Mouse (Mus musculus) myocyte (in vitro differentiated cells): ENCODE measurements around the gene Ube2l6. TPM values are rescaled to one million over a fixed set of nuclear protein-coding genes. Genes with fewer than 3 reads are reported as not detected.

Experiments used
- H3K27me3 ChIP-seq: one replicate; pipeline ENCODE4 v1.6.1; 2011; ENCODE audit not compliant: control insufficient read depth, insufficient read depth, insufficient read length
- H3K36me3 ChIP-seq: one replicate; pipeline ENCODE4 v1.6.1; 2011; ENCODE audit not compliant: control insufficient read depth, insufficient read depth
- H3K4me2 ChIP-seq: one replicate; pipeline ENCODE4 v1.6.1; 2011; ENCODE audit warnings: low read depth, control low read depth
- H3K4me3 ChIP-seq: one replicate; pipeline ENCODE4 v1.5.1; 2011; ENCODE audit warnings: mild to moderate bottlenecking, control low read depth, moderate library complexity
- H3K79me2 ChIP-seq: one replicate; pipeline ENCODE4 v1.6.1; 2011; ENCODE audit not compliant: control insufficient read depth, insufficient read depth
- H3ac ChIP-seq: one replicate; pipeline ENCODE4 v1.6.1; 2011; ENCODE audit not compliant: control insufficient read depth, insufficient read length
- CEBPB ChIP-seq: IDR thresholded peaks from 2 replicates; pipeline ENCODE4 v1.6.1; 2011; ENCODE audit warnings: mild to moderate bottlenecking, moderate library complexity; ENCODE audit not compliant: poor library complexity, insufficient read depth, severe bottlenecking
- E2F4 ChIP-seq: IDR thresholded peaks from one replicate; pipeline ENCODE4 v1.6.1; 2011; ENCODE audit warnings: mild to moderate bottlenecking, control low read depth, moderate library complexity; ENCODE audit not compliant: insufficient read depth
- MAX ChIP-seq: IDR thresholded peaks from one replicate; pipeline ENCODE4 v1.6.1; 2011; ENCODE audit warnings: low read depth, mild to moderate bottlenecking, control low read depth
- MYOD1 ChIP-seq, 3 experiments: IDR thresholded peaks; one replicate each; pipeline ENCODE4 v1.6.1; 2011; ENCODE audit warnings: control low read depth in 2 of 3, low read depth in 2 of 3, mild to moderate bottlenecking in 2 of 3, moderate library complexity in 1 of 3; ENCODE audit not compliant: insufficient read length in 2 of 3, control insufficient read depth in 1 of 3
- MYOG ChIP-seq, 3 experiments: IDR thresholded peaks; one replicate each; pipeline ENCODE4 v1.6.1; 2011; ENCODE audit warnings: control low read depth in 2 of 3, low read depth in 2 of 3, mild to moderate bottlenecking in 2 of 3; ENCODE audit not compliant: insufficient read length in 2 of 3, control insufficient read depth in 1 of 3, insufficient read depth in 1 of 3
- POLR2A ChIP-seq: IDR thresholded peaks from one replicate; pipeline ENCODE4 v1.6.1; 2011; ENCODE audit warnings: low read depth, mild to moderate bottlenecking, control low read depth, moderate library complexity; ENCODE audit not compliant: insufficient read length
- POLR2AphosphoS2 ChIP-seq: IDR thresholded peaks from one replicate; pipeline ENCODE4 v1.6.1; 2011; ENCODE audit warnings: low read depth, control low read depth; ENCODE audit not compliant: insufficient read length
- REST ChIP-seq: IDR thresholded peaks from one replicate; pipeline ENCODE4 v1.6.1; 2011; ENCODE audit warnings: mild to moderate bottlenecking, control low read depth, moderate library complexity; ENCODE audit not compliant: insufficient read depth, insufficient read length
- SRF ChIP-seq: IDR thresholded peaks from one replicate; pipeline ENCODE4 v1.6.1; 2011; ENCODE audit warnings: low read depth; ENCODE audit not compliant: control insufficient read depth, insufficient read length
- TCF12 ChIP-seq: IDR thresholded peaks from one replicate; pipeline ENCODE4 v1.6.1; 2011; ENCODE audit warnings: mild to moderate bottlenecking, control low read depth; ENCODE audit not compliant: poor library complexity, insufficient read depth, severe bottlenecking
- TCF3 ChIP-seq: IDR thresholded peaks from one replicate; pipeline ENCODE4 v1.6.1; 2011; ENCODE audit warnings: low read depth, control low read depth; ENCODE audit not compliant: insufficient read length
- USF1 ChIP-seq: IDR thresholded peaks from one replicate; pipeline ENCODE4 v1.6.1; 2011; ENCODE audit warnings: low read depth, mild to moderate bottlenecking, control low read depth, moderate library complexity
- polyA plus RNA-seq: library from polyadenylated mRNA; unstranded; fragments of >200 nt; fragmentation: generic; extraction: Trizol; gene quantifications from one replicate; pipeline ENCODE4 v1.2.1, GENCODE M21; 2012; ENCODE audit warnings: missing spikeins

Ube2l6 gene
- polyA plus RNA-seq: 16.2 TPM

- Histone ChIP-seq H3K79me2 (no peaks in the 10 kb centered on the region), H3K4me2 (peak within 1 kb of the TSS; percentile 100), H3K27me3 (no peaks in the 10 kb centered on the region), H3K36me3 (no peaks in the 10 kb centered on the region), H3ac (peak within 1 kb of the TSS; percentile 1), H3K4me3 (peak within 1 kb of the TSS; percentile 85)
- TF ChIP-seq TCF3 (no peak), POLR2A (peak; percentile 24)
These were observed at the start of gene Ube2l6 for GRCm38 (mm10) chr2:84798493-84798921. TSS of gene Ube2l6 (plus strand) at chr2:84798828.

- H3K36me3 ChIP-seq: no peaks in the 10 kb centered on the region
- peak in 2 of 3 experiments; percentile 41 to 91 for TF ChIP-seq MYOG (IDR thresholded peaks at IDR 0.05; ENCODE audit: control insufficient read depth in 1 of 3, insufficient read depth in 1 of 3, insufficient read length in 2 of 3, low read depth in 2 of 3)
- no peak for TF ChIP-seq SRF
- peak; percentile 90 for TF ChIP-seq TCF12
- no peak for TF ChIP-seq E2F4
- TF ChIP-seq POLR2AphosphoS2: no peak
- peak; percentile 89 to 96 (median 91) for TF ChIP-seq MYOD1 (IDR thresholded peaks at IDR 0.05; ENCODE audit: control insufficient read depth in 1 of 3, insufficient read length in 2 of 3, low read depth in 2 of 3)
- TF ChIP-seq CEBPB: peak; percentile 42; the same call in 1 of the 2 replicates
- TF ChIP-seq TCF3: peak; percentile 80
- TF ChIP-seq POLR2A: no peak
- no peaks in the 10 kb centered on the region for H3K27me3 ChIP-seq
- no peak overlapping the region for H3K4me3 ChIP-seq
- no peaks in the 10 kb centered on the region for H3K79me2 ChIP-seq
- no peak overlapping the region for H3ac ChIP-seq
- H3K4me2 ChIP-seq: peak overlapping the region; percentile 63
These were observed 48.5 kb upstream of the Ube2l6 start for GRCm38 (mm10) chr2:84750115-84750514.

GRCm38 (mm10) chr2:84756245-84756644 is 42.4 kb upstream of the Ube2l6 start:
- Histone ChIP-seq H3K4me3 (no peak overlapping the region), H3ac (no peak overlapping the region), H3K79me2 (no peaks in the 10 kb centered on the region), H3K36me3 (no peaks in the 10 kb centered on the region), H3K27me3 (no peaks in the 10 kb centered on the region), H3K4me2 (no peak overlapping the region)
- TF ChIP-seq E2F4 (no peak), CEBPB (no peak), MYOD1 (IDR thresholded peaks at IDR 0.05; ENCODE audit: control insufficient read depth in 1 of 3, insufficient read length in 2 of 3, low read depth in 2 of 3) (no peak), POLR2AphosphoS2 (no peak), POLR2A (no peak), MAX (no peak)

GRCm38 (mm10) chr2:84757026-84757682 is 41.5 kb upstream of the Ube2l6 start:
- Histone ChIP-seq H3K4me2 (no peak overlapping the region), H3K36me3 (no peaks in the 10 kb centered on the region), H3ac (no peak overlapping the region), H3K27me3 (no peaks in the 10 kb centered on the region), H3K79me2 (no peaks in the 10 kb centered on the region), H3K4me3 (no peak overlapping the region)
- TF ChIP-seq SRF: no peak
- no peak for TF ChIP-seq CEBPB
- TF ChIP-seq MYOG (IDR thresholded peaks at IDR 0.05; ENCODE audit: control insufficient read depth in 1 of 3, insufficient read depth in 1 of 3, insufficient read length in 2 of 3, low read depth in 2 of 3): no peak
- no peak for TF ChIP-seq REST
- TF ChIP-seq E2F4: no peak

- H3K4me3 ChIP-seq: no peak overlapping the region
- H3K36me3 ChIP-seq: no peaks in the 10 kb centered on the region
- H3K4me2 ChIP-seq: no peak overlapping the region
- no peaks in the 10 kb centered on the region for H3K27me3 ChIP-seq
- no peaks in the 10 kb centered on the region for H3K79me2 ChIP-seq
- no peak overlapping the region for H3ac ChIP-seq
- TF ChIP-seq CEBPB: no peak
- peak; percentile 96 for TF ChIP-seq USF1
These were observed 40.0 kb upstream of the Ube2l6 start for GRCm38 (mm10) chr2:84758542-84759127.

- no peaks in the 10 kb centered on the region for H3K79me2 ChIP-seq
- no peaks in the 10 kb centered on the region for H3K27me3 ChIP-seq
- H3K36me3 ChIP-seq: no peaks in the 10 kb centered on the region
- TF ChIP-seq TCF12: no peak
- peak in 2 of 3 experiments; percentile 60 to 69 for TF ChIP-seq MYOD1 (IDR thresholded peaks at IDR 0.05; ENCODE audit: control insufficient read depth in 1 of 3, insufficient read length in 2 of 3, low read depth in 2 of 3)
- no peak for TF ChIP-seq CEBPB
- TF ChIP-seq MYOG (IDR thresholded peaks at IDR 0.05; ENCODE audit: control insufficient read depth in 1 of 3, insufficient read depth in 1 of 3, insufficient read length in 2 of 3, low read depth in 2 of 3): peak; percentile 2 to 83 (median 69)
- no peak overlapping the region for H3ac ChIP-seq
- no peak overlapping the region for H3K4me2 ChIP-seq
- no peak overlapping the region for H3K4me3 ChIP-seq
These were observed 37.9 kb upstream of the Ube2l6 start for GRCm38 (mm10) chr2:84760777-84761176.
